Mouse (Mus musculus): ENCODE measurements at regions not wholly inside any gene's neighbourhood (a gene's known extent, or its start where the extent isn't known, plus 50 kb on each side); places are given as distances from the start of the nearest gene placed in this dataset.

- no peak overlapping the region for H3K9ac ChIP-seq (ENCODE audit: low read depth, low read length)
- H3K36me3 ChIP-seq (ENCODE audit: control insufficient read depth, insufficient read depth, low read length), result no peaks in the 10 kb centered on the region
- DNase-seq (ENCODE audit: extremely low read depth, low read depth, low spot score), result no peak
- WGBS, result 61% methylated on average over 6 of the region's 6 CpGs
- H3K4me1 ChIP-seq (ENCODE audit: control insufficient read depth, insufficient read depth, low read length), result no peaks in the 10 kb centered on the region
- H3K79me2 ChIP-seq (ENCODE audit: control insufficient read depth, insufficient read depth, low read length), result no peaks in the 10 kb centered on the region
- no peaks in the 10 kb centered on the region for H3K27me3 ChIP-seq (ENCODE audit: control insufficient read depth, insufficient read depth, low read length)
- H3K4me3 ChIP-seq (ENCODE audit: insufficient read depth, low read depth, low read length), result no peak overlapping the region
- H3K27ac ChIP-seq (replicated peaks; ENCODE audit: insufficient read depth, low read depth, low read length), result no peak overlapping the region
- TF ChIP-seq CTCF (IDR thresholded peaks at IDR 0.05; ENCODE audit: low read depth, low read length), result no peak
- TF ChIP-seq POLR2A (IDR thresholded peaks at IDR 0.05; ENCODE audit: extremely low read depth, insufficient read depth, low read length), result no peak
Observed at GRCm38 (mm10) chr13:59970430-59970829, 147.5 kb upstream of the Tut7 start.

DNA sequence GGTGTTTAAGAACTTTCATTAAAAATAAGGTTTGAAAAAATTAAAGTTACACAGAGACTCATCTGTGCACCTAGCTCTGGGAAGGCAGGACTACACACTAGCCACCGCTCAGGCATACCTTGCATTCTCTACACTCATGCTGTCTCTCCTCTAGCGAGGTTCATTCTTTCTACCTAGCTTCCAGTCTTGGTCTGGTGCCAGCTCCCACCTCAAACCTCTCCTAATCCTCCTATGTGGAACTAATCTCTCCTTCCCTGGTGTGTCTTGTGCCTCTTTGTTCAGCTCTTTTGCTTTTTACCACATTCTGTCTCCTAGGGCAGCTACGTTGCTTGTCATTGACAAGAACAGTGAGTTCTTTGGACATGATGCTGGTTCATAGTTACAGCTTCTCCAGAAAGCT lies 146.5 kb upstream of the Tut7 start:
- no peak overlapping the region for H3K9ac ChIP-seq (ENCODE audit: low read depth, low read length)
- TF ChIP-seq POLR2A (IDR thresholded peaks at IDR 0.05; ENCODE audit: extremely low read depth, insufficient read depth, low read length), result no peak
- TF ChIP-seq CTCF (IDR thresholded peaks at IDR 0.05; ENCODE audit: low read depth, low read length), result no peak
- H3K27me3 ChIP-seq (ENCODE audit: control insufficient read depth, insufficient read depth, low read length), result no peaks in the 10 kb centered on the region
- DNase-seq (ENCODE audit: extremely low read depth, low read depth, low spot score), result no peak
- H3K4me1 ChIP-seq (ENCODE audit: control insufficient read depth, insufficient read depth, low read length), result no peaks in the 10 kb centered on the region
- 73% methylated on average over 3 of the region's 3 CpGs for WGBS
- no peaks in the 10 kb centered on the region for H3K36me3 ChIP-seq (ENCODE audit: control insufficient read depth, insufficient read depth, low read length)
- no peak overlapping the region for H3K4me3 ChIP-seq (ENCODE audit: insufficient read depth, low read depth, low read length)
- no peak overlapping the region for H3K27ac ChIP-seq (replicated peaks; ENCODE audit: insufficient read depth, low read depth, low read length)
- H3K79me2 ChIP-seq (ENCODE audit: control insufficient read depth, insufficient read depth, low read length), result no peaks in the 10 kb centered on the region

DNA sequence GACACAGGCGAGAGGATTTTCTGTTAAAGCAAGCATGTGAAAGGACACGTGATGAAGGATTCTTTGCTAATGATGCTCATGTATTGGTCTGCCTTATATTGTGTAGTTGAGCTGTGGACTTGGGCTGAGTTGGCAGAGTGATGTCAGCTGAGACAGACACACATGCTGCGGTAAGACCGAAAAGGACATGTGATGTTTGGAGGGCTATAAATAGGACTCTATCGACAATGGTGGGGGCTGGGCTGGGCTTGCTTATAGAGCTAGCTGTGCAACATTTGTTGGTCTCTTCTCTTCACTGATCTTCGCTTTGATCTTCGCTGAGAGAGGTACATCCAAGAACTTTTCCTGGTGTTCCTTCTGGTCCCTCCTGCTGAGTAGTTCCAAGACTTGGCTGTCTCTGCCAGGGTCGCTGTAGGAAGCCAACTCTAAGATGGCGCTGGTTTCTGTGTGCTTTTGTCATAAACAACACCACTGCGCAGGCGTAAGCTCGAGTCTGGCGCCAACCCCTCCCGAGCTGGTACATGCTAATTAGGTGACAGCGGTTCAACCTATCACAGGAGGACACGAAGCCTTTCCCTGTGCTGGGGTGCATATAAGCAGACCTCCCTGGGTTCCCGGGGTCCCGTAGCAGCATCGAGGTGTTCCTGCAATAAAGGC lies 145.8 kb upstream of the Tut7 start:
- no peaks in the 10 kb centered on the region for H3K79me2 ChIP-seq (ENCODE audit: control insufficient read depth, insufficient read depth, low read length)
- no peak overlapping the region for H3K9ac ChIP-seq (ENCODE audit: low read depth, low read length)
- no peak overlapping the region for H3K4me3 ChIP-seq (ENCODE audit: insufficient read depth, low read depth, low read length)
- no peaks in the 10 kb centered on the region for H3K27me3 ChIP-seq (ENCODE audit: control insufficient read depth, insufficient read depth, low read length)
- no peaks in the 10 kb centered on the region for H3K4me1 ChIP-seq (ENCODE audit: control insufficient read depth, insufficient read depth, low read length)
- H3K27ac ChIP-seq (replicated peaks; ENCODE audit: insufficient read depth, low read depth, low read length), result no peak overlapping the region
- no peaks in the 10 kb centered on the region for H3K36me3 ChIP-seq (ENCODE audit: control insufficient read depth, insufficient read depth, low read length)
- no peak for TF ChIP-seq POLR2A (IDR thresholded peaks at IDR 0.05; ENCODE audit: extremely low read depth, insufficient read depth, low read length)
- TF ChIP-seq CTCF (IDR thresholded peaks at IDR 0.05; ENCODE audit: low read depth, low read length), result no peak
- 83% methylated on average over 19 of the region's 19 CpGs for WGBS
- DNase-seq (ENCODE audit: extremely low read depth, low read depth, low spot score), result no peak

- Histone ChIP-seq H3K27me3 (ENCODE audit: control insufficient read depth, insufficient read depth, low read length) (no peaks in the 10 kb centered on the region), H3K4me1 (ENCODE audit: control insufficient read depth, insufficient read depth, low read length) (no peaks in the 10 kb centered on the region), H3K4me3 (ENCODE audit: insufficient read depth, low read depth, low read length) (no peak overlapping the region), H3K9ac (ENCODE audit: low read depth, low read length) (no peak overlapping the region), H3K36me3 (ENCODE audit: control insufficient read depth, insufficient read depth, low read length) (no peaks in the 10 kb centered on the region), H3K79me2 (ENCODE audit: control insufficient read depth, insufficient read depth, low read length) (no peaks in the 10 kb centered on the region), H3K27ac (replicated peaks; ENCODE audit: insufficient read depth, low read depth, low read length) (no peak overlapping the region)
- no peak for DNase-seq (ENCODE audit: extremely low read depth, low read depth, low spot score)
- TF ChIP-seq POLR2A (IDR thresholded peaks at IDR 0.05; ENCODE audit: extremely low read depth, insufficient read depth, low read length) (no peak), CTCF (IDR thresholded peaks at IDR 0.05; ENCODE audit: low read depth, low read length) (no peak)
- 62% methylated on average over 17 of the region's 17 CpGs for WGBS
Observed at GRCm38 (mm10) chr13:59966535-59967255, 143.7 kb upstream of the Tut7 start.

DNA sequence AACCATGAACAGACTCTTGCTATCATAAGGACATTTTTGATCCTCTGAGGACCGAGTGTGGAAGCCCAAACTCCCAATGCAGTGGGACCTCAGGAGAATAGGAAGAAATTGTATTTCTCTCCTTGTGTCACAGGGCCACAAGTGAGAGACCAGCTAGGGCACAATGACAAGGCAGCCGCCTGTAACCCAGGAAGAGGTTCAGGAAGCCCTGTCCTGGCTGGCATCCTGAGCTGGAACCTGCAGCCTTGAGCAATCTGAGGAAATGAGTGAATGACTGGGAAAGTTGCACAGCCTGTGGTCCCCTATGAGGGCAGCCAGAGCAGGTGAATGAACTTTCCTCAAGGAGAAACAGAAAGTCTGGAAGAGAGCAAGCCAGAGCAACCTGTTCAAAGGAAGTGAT lies 142.0 kb upstream of the Tut7 start:
- no peak overlapping the region for H3K9ac ChIP-seq (ENCODE audit: low read depth, low read length)
- no peak overlapping the region for H3K4me3 ChIP-seq (ENCODE audit: insufficient read depth, low read depth, low read length)
- no peaks in the 10 kb centered on the region for H3K36me3 ChIP-seq (ENCODE audit: control insufficient read depth, insufficient read depth, low read length)
- 88% methylated on average over 2 of the region's 2 CpGs for WGBS
- no peak for TF ChIP-seq POLR2A (IDR thresholded peaks at IDR 0.05; ENCODE audit: extremely low read depth, insufficient read depth, low read length)
- TF ChIP-seq CTCF (IDR thresholded peaks at IDR 0.05; ENCODE audit: low read depth, low read length), result no peak
- no peaks in the 10 kb centered on the region for H3K4me1 ChIP-seq (ENCODE audit: control insufficient read depth, insufficient read depth, low read length)
- H3K27ac ChIP-seq (replicated peaks; ENCODE audit: insufficient read depth, low read depth, low read length), result no peak overlapping the region
- no peaks in the 10 kb centered on the region for H3K27me3 ChIP-seq (ENCODE audit: control insufficient read depth, insufficient read depth, low read length)
- H3K79me2 ChIP-seq (ENCODE audit: control insufficient read depth, insufficient read depth, low read length), result no peaks in the 10 kb centered on the region
- DNase-seq (ENCODE audit: extremely low read depth, low read depth, low spot score), result no peak

Data from liver, adult 2 months (tissue).